Mouse (Mus musculus) G1E (cell line): ENCODE measurements around the gene Erc2. TPM values are rescaled to one million over a fixed set of nuclear protein-coding genes. Genes with fewer than 3 reads are reported as not detected.

Experiments
- ATAC-seq: 2 replicates; pipeline ENCODE4 v1.8.0; 2016; ENCODE audit warnings: mild to moderate bottlenecking; ENCODE audit not compliant: insufficient number of reproducible peaks, poor library complexity, low FRiP score, severe bottlenecking; ENCODE audit errors: extremely low read depth
- DNase-seq: peaks from one replicate; pipeline ENCODE4 v3.0.0; 2012; ENCODE audit warnings: low spot score
- H3K27me3 ChIP-seq: 2 replicates; pipeline ENCODE4 v1.6.1; 2012; ENCODE audit warnings: mild to moderate bottlenecking, low read length, inconsistent platforms; ENCODE audit not compliant: insufficient read depth
- H3K36me3 ChIP-seq: replicated peaks from 2 replicates; pipeline ENCODE3; 2012; ENCODE audit warnings: mild to moderate bottlenecking, inconsistent platforms
- H3K4me1 ChIP-seq: 2 replicates; pipeline ENCODE4 v1.6.1; 2012; ENCODE audit warnings: low read depth, low read length, inconsistent platforms, mixed read lengths; ENCODE audit not compliant: insufficient read depth
- H3K4me3 ChIP-seq: 2 replicates; pipeline ENCODE4 v1.5.1; 2012; ENCODE audit warnings: low read depth, mild to moderate bottlenecking, inconsistent platforms, low read length, moderate library complexity, mixed read lengths
- H3K9me3 ChIP-seq: replicated peaks from 2 replicates; pipeline ENCODE4 v1.6.1; 2012; ENCODE audit warnings: inconsistent platforms
- CTCF ChIP-seq: IDR thresholded peaks from 2 replicates; pipeline ENCODE4 v1.5.1; 2012; ENCODE audit warnings: low read depth, low read length, inconsistent platforms, mixed read lengths
- GATA1 ChIP-seq: IDR thresholded peaks from 2 replicates; pipeline ENCODE4 v1.6.1; 2012; ENCODE audit warnings: borderline replicate concordance, low read length, inconsistent platforms, mixed read lengths
- GATA2 ChIP-seq: IDR thresholded peaks from 2 replicates; pipeline ENCODE4 v1.6.1; 2012; ENCODE audit warnings: low read depth, low read length, inconsistent platforms, borderline replicate concordance
- POLR2AphosphoS5 ChIP-seq: IDR thresholded peaks from 2 replicates; pipeline ENCODE4 v1.6.1; 2012; ENCODE audit warnings: low read depth, low read length, inconsistent platforms; ENCODE audit not compliant: insufficient replicate concordance
- TAL1 ChIP-seq: conservative IDR thresholded peaks from 2 replicates; pipeline ENCODE4 v1.6.1; 2012; ENCODE audit warnings: low read depth, low read length, inconsistent platforms, mixed read lengths
- polyA plus RNA-seq: library from polyadenylated mRNA; stranded (reverse); fragments of >175 nt; gene quantifications from 2 replicates; pipeline ENCODE4 v1.2.3, GENCODE M21; 2012
- total RNA-seq, 2 experiments: library from RNA; stranded (forward) in 1 of 2; stranded (reverse) in 1 of 2; fragments of 200-1000 nt in 1 of 2; fragments of >200 nt in 1 of 2; fragmentation: Nextera tagmentation in 1 of 2; gene quantifications; 2 replicates each; pipeline ENCODE4 v1.2.3; 2014 to 2017

Gene Erc2
- total and polyA plus RNA-seq, 3 experiments, result 0.49 TPM; not detected in 2

- ATAC-seq (no peak), DNase-seq (no peak)
- no peak overlapping the region for H3K4me3 ChIP-seq
- no peaks in the 10 kb centered on the region for H3K4me1 ChIP-seq
- peaks cover 5% of the 10 kb centered on the region for H3K9me3 ChIP-seq
- TF ChIP-seq POLR2AphosphoS5, result no peak
- TF ChIP-seq GATA1, result no peak
- TF ChIP-seq GATA2, result no peak
- TF ChIP-seq TAL1, result no peak
- TF ChIP-seq CTCF, result no peak
- no peaks in the 10 kb centered on the region for H3K27me3 ChIP-seq
- H3K36me3 ChIP-seq, result no peaks in the 10 kb centered on the region
These were observed 351.5 kb downstream of the Erc2 start for GRCm38 (mm10) chr14:27973701-27974100.

- Histone ChIP-seq H3K27me3 (no peaks in the 10 kb centered on the region), H3K4me1 (no peaks in the 10 kb centered on the region), H3K9me3 (peaks cover 5% of the 10 kb centered on the region), H3K4me3 (no peak overlapping the region), H3K36me3 (no peaks in the 10 kb centered on the region)
- ATAC-seq (no peak), DNase-seq (no peak)
- TF ChIP-seq GATA1 (no peak), GATA2 (no peak), POLR2AphosphoS5 (no peak), CTCF (no peak), TAL1 (no peak)
These were observed 353.4 kb downstream of the Erc2 start for GRCm38 (mm10) chr14:27975661-27976060.

DNA sequence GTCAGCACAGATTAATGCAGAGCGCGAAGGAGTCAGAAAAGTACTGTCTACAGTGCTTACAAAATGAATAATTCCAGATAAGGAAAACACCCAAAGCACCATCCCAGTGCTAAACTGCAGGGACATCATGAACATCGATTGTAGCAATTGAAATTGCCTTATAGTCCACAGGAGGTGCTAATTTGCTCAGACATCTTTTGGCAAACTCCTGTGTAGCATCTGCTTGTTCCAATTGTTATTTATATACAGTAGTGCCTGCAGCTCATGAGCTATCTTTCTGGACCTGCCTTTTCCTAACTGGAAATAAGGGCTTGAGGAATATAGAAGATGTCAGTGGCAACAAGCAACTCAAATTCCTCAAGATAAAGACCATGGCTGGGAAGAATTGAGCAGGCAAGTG is 362.5 kb downstream of the Erc2 start:
- ATAC-seq (no peak), DNase-seq (no peak)
- no peaks in the 10 kb centered on the region for H3K27me3 ChIP-seq
- no peaks in the 10 kb centered on the region for H3K4me1 ChIP-seq
- no peak for TF ChIP-seq TAL1
- no peak for TF ChIP-seq POLR2AphosphoS5
- no peak for TF ChIP-seq GATA1
- TF ChIP-seq GATA2, result no peak
- no peak for TF ChIP-seq CTCF
- H3K36me3 ChIP-seq, result no peaks in the 10 kb centered on the region
- no peak overlapping the region for H3K4me3 ChIP-seq
- peaks cover 9% of the 10 kb centered on the region; the same call in 1 of the 2 replicates for H3K9me3 ChIP-seq

- no peak for TF ChIP-seq GATA1
- TF ChIP-seq POLR2AphosphoS5, result no peak
- TF ChIP-seq GATA2, result no peak
- DNase-seq, result no peak
- peaks cover 9% of the 10 kb centered on the region; the same call in 1 of the 2 replicates for H3K9me3 ChIP-seq
These were observed 363.0 kb downstream of the Erc2 start for GRCm38 (mm10) chr14:27985201-27985600.

GRCm38 (mm10) chr14:27987422-27987821 is 365.2 kb downstream of the Erc2 start:
- H3K4me1 ChIP-seq, result no peaks in the 10 kb centered on the region
- DNase-seq, result no peak
- H3K36me3 ChIP-seq, result no peaks in the 10 kb centered on the region
- H3K4me3 ChIP-seq, result no peak overlapping the region
- no peaks in the 10 kb centered on the region for H3K27me3 ChIP-seq
- H3K9me3 ChIP-seq, result peaks cover 11% of the 10 kb centered on the region; the same call in 1 of the 2 replicates
- no peak for ATAC-seq
- TF ChIP-seq GATA1, result no peak
- TF ChIP-seq CTCF, result no peak
- no peak for TF ChIP-seq POLR2AphosphoS5
- TF ChIP-seq TAL1, result no peak
- no peak for TF ChIP-seq GATA2

More at GRCm38 (mm10) chr14:27985201-27985600, 363.0 kb downstream of the Erc2 start:
- ATAC-seq, result no peak
- Histone ChIP-seq H3K27me3 (no peaks in the 10 kb centered on the region), H3K4me1 (no peaks in the 10 kb centered on the region), H3K4me3 (no peak overlapping the region), H3K36me3 (no peaks in the 10 kb centered on the region)

- TF ChIP-seq POLR2AphosphoS5 (no peak), GATA1 (no peak), TAL1 (no peak), CTCF (no peak), GATA2 (no peak)
- Histone ChIP-seq H3K27me3 (no peaks in the 10 kb centered on the region), H3K4me3 (no peak overlapping the region), H3K36me3 (no peaks in the 10 kb centered on the region), H3K4me1 (no peaks in the 10 kb centered on the region), H3K9me3 (0 out of 2 replicates have a peak, but pooled peaks cover 7% of the 10 kb centered on the region)
- no peak for ATAC-seq
- no peak for DNase-seq
These were observed 376.3 kb downstream of the Erc2 start for GRCm38 (mm10) chr14:27998551-27998950.

- ATAC-seq, result no peak
- TF ChIP-seq TAL1 (no peak), GATA1 (no peak), POLR2AphosphoS5 (no peak), CTCF (no peak), GATA2 (no peak)
- H3K36me3 ChIP-seq, result no peaks in the 10 kb centered on the region
- no peaks in the 10 kb centered on the region for H3K27me3 ChIP-seq
- no peak overlapping the region for H3K4me3 ChIP-seq
- H3K4me1 ChIP-seq, result no peaks in the 10 kb centered on the region
- DNase-seq, result no peak
- peaks cover 14% of the 10 kb centered on the region for H3K9me3 ChIP-seq
These were observed 381.8 kb downstream of the Erc2 start for GRCm38 (mm10) chr14:28004023-28004422.
